ENCODE assay signal across 8 mouse cellular contexts in genomic region chr12:69892371-69893251, GRCm38 (mm10). TPM values are rescaled to one million over a fixed set of nuclear protein-coding genes. Genes with fewer than 3 reads are reported as not detected.
A peak's percentile ranks its signal among the peaks of the same experiment; 100 is the strongest.
DNase-seq lines count a peak whose midpoint lies in the region; ATAC-seq and TF ChIP-seq lines count a peak whose summit lies in the region.

TSS of gene Atl1 (plus strand) at chr12:69892614.
TSS of gene Map4k5 (minus strand) at chr12:69893200.

- H3K27ac ChIP-seq in cortical plate, adult 2 months (ENCODE audit: insufficient read depth, low read length) = peak within 1 kb of the TSS; percentile 95

- TF ChIP-seq POLR2A in cortical plate, adult 2 months (IDR thresholded peaks at IDR 0.05; ENCODE audit: extremely low read depth, insufficient read depth, low read length) = no peak

- peak within 1 kb of the TSS; percentile 90 for H3K4me3 ChIP-seq in cortical plate, adult 2 months (ENCODE audit: insufficient read depth, low read length)

- H3K4me1 ChIP-seq in cortical plate, adult 2 months (ENCODE audit: control insufficient read depth, insufficient read depth, low read length) = peaks cover 11% of the 10 kb centered on the region

- peak; percentile 34; the same call in 1 of the 2 replicates for TF ChIP-seq CTCF in cortical plate, adult 2 months (IDR thresholded peaks at IDR 0.05; ENCODE audit: extremely low read depth, insufficient read depth, low read length)

- peak; percentile 80 for DNase-seq in adipocyte (ENCODE audit: low spot score)
- peak; percentile 77 to 86 for DNase-seq in gastrocnemius, adult 8-10 months (ENCODE audit: low spot score in 2 of 2)
- DNase-seq in induced T-regulatory cell, adult 2 months (ENCODE audit: low read depth) = peak; percentile 85
- peak; percentile 78 to 85 for DNase-seq in left cerebral cortex, adult 8-10 months (ENCODE audit: low spot score in 2 of 2)
- DNase-seq in right cerebral cortex, adult 18-20 months = peak; percentile 91
- peak; percentile 91 for DNase-seq in urinary bladder, adult 2 months (ENCODE audit: low spot score)

- ATAC-seq in megakaryocyte, adult 5-6 weeks (ENCODE audit: poor library complexity, severe bottlenecking) = peak; percentile 94

RNA-seq across cellular contexts. Expression of gene Atl1, which starts in this region (rescaled TPM):
- polyA plus RNA-seq in cortical plate, adult 2 months (2012; rRNA removed) = 108 and 119 TPM in 2 replicates
- total RNA-seq in gastrocnemius, adult 8-10 months (2022) = 1 to 10 TPM in 3 of 4 experiments, under 1 TPM in 1; 0.87 to 3.8 (median 1.8) TPM
- total RNA-seq in left cerebral cortex, adult 8-10 months (2022) = 100 to 1,000 TPM; 216 to 228 (median 225) TPM
- 0.75 and 0.98 TPM in 2 replicates for total RNA-seq in megakaryocyte, adult 5-6 weeks (2015)
- total RNA-seq in megakaryocyte, adult 5-6 weeks (2017) = 0.95 and 1.8 TPM in 2 replicates
- 6.8 and 9.1 TPM in 2 replicates for polyA plus RNA-seq in urinary bladder, adult 2 months (2012; rRNA removed)

RNA-seq across cellular contexts. Expression of gene Map4k5, which starts in this region (rescaled TPM):
- 25.3 and 25.9 TPM in 2 replicates for polyA plus RNA-seq in cortical plate, adult 2 months (2012; rRNA removed)
- 10 to 100 TPM; 19.7 to 22.9 (median 22.4) TPM for total RNA-seq in gastrocnemius, adult 8-10 months (2022)
- 10 to 100 TPM; 38.6 to 43.3 (median 39.3) TPM for total RNA-seq in left cerebral cortex, adult 8-10 months (2022)
- 12.4 and 12.9 TPM in 2 replicates for total RNA-seq in megakaryocyte, adult 5-6 weeks (2015)
- 14.1 and 18.2 TPM in 2 replicates for total RNA-seq in megakaryocyte, adult 5-6 weeks (2017)
- 23.3 and 29.0 TPM in 2 replicates for polyA plus RNA-seq in urinary bladder, adult 2 months (2012; rRNA removed)

Comparison
In these comparisons a context has a peak if more than half of its experiments do, and no peak if none do; other contexts are left out.
1. Peak in every context shown above with its lines: DNase-seq, ATAC-seq, H3K4me3 ChIP-seq and H3K27ac ChIP-seq.
2. RNA of gene Atl1 (total RNA-seq): 216 to 228 TPM in left cerebral cortex, adult 8-10 months; 0.87 to 3.8 TPM in gastrocnemius, adult 8-10 months and 0.75 to 1.8 TPM in megakaryocyte, adult 5-6 weeks; every median in the first group is over 10 times any median in the second.
3. RNA of gene Atl1 (polyA plus RNA-seq): 108 to 119 TPM in cortical plate, adult 2 months; 6.8 to 9.1 TPM in urinary bladder, adult 2 months; every median in the first group is over 10 times any median in the second.